Mouse (Mus musculus): ENCODE data around the gene Igfals. TPM values are rescaled to one million over a fixed set of nuclear protein-coding genes. Genes with fewer than 3 reads are reported as not detected.

Igfals gene
- total RNA-seq (2014; fragmentation: Nextera tagmentation) (not detected in 2 replicates), total RNA-seq (2017) (not detected in 2 replicates)

GRCm38 (mm10) chr17:24865776-24866175 is at the start of gene Igfals:
Gene Igfals (plus strand): TSS chr17:24865997.
- ATAC-seq (replicated peaks; ENCODE audit: poor library complexity, severe bottlenecking): no peak

GRCm38 (mm10) chr17:24817503-24817902 is 48.3 kb upstream of the Igfals start:
- no peak for ATAC-seq (replicated peaks; ENCODE audit: poor library complexity, severe bottlenecking)

- no peak for ATAC-seq (replicated peaks; ENCODE audit: poor library complexity, severe bottlenecking)
Observed at GRCm38 (mm10) chr17:24818172-24818571, 47.6 kb upstream of the Igfals start.

GRCm38 (mm10) chr17:24819469-24819868 is 46.3 kb upstream of the Igfals start:
- no peak for ATAC-seq (replicated peaks; ENCODE audit: poor library complexity, severe bottlenecking)

GRCm38 (mm10) chr17:24821351-24822280 is 44.2 kb upstream of the Igfals start:
- no peak for ATAC-seq (replicated peaks; ENCODE audit: poor library complexity, severe bottlenecking)

GRCm38 (mm10) chr17:24839842-24840241 is 26.0 kb upstream of the Igfals start, which contains the start of gene Hagh:
Gene Hagh (plus strand): TSS chr17:24840143.
- ATAC-seq (replicated peaks; ENCODE audit: poor library complexity, severe bottlenecking): no peak

- ATAC-seq (replicated peaks; ENCODE audit: poor library complexity, severe bottlenecking): no peak
Observed at GRCm38 (mm10) chr17:24840341-24840740, 25.5 kb upstream of the Igfals start.

- ATAC-seq (replicated peaks; ENCODE audit: poor library complexity, severe bottlenecking): peak; percentile 56
Observed at GRCm38 (mm10) chr17:24841133-24841532, 24.7 kb upstream of the Igfals start.

- ATAC-seq (replicated peaks; ENCODE audit: poor library complexity, severe bottlenecking): 0 out of 2 replicates have a peak, but pooled peaks have one; percentile 17
Observed at GRCm38 (mm10) chr17:24842631-24843030, 23.2 kb upstream of the Igfals start.

- ATAC-seq (replicated peaks; ENCODE audit: poor library complexity, severe bottlenecking): no peak
Observed at GRCm38 (mm10) chr17:24844525-24844924, 21.3 kb upstream of the Igfals start.

- ATAC-seq (replicated peaks; ENCODE audit: poor library complexity, severe bottlenecking): no peak
Observed at GRCm38 (mm10) chr17:24847386-24847785, 18.4 kb upstream of the Igfals start.

- no peak for ATAC-seq (replicated peaks; ENCODE audit: poor library complexity, severe bottlenecking)
Observed at GRCm38 (mm10) chr17:24848600-24849031, 17.2 kb upstream of the Igfals start.

GRCm38 (mm10) chr17:24849733-24850064 is 16.1 kb upstream of the Igfals start:
- no peak; the same call in 1 of the 2 replicates for ATAC-seq (replicated peaks; ENCODE audit: poor library complexity, severe bottlenecking)

GRCm38 (mm10) chr17:24850065-24850772 is 15.6 kb upstream of the Igfals start, which contains the start of gene Fahd1:
Gene Fahd1 (minus strand): TSS chr17:24850364.
- ATAC-seq (replicated peaks; ENCODE audit: poor library complexity, severe bottlenecking): peak; percentile 90

GRCm38 (mm10) chr17:24850773-24851127 is 15.0 kb upstream of the Igfals start:
- no peak for ATAC-seq (replicated peaks; ENCODE audit: poor library complexity, severe bottlenecking)

- ATAC-seq (replicated peaks; ENCODE audit: poor library complexity, severe bottlenecking): peak; percentile 26; the same call in 1 of the 2 replicates
Observed at GRCm38 (mm10) chr17:24851381-24852125, 14.2 kb upstream of the Igfals start.

- ATAC-seq (replicated peaks; ENCODE audit: poor library complexity, severe bottlenecking): no peak
Observed at GRCm38 (mm10) chr17:24855838-24856464, 9.8 kb upstream of the Igfals start.

- no peak for ATAC-seq (replicated peaks; ENCODE audit: poor library complexity, severe bottlenecking)
Observed at GRCm38 (mm10) chr17:24856589-24856988, 9.2 kb upstream of the Igfals start.

- ATAC-seq (replicated peaks; ENCODE audit: poor library complexity, severe bottlenecking): no peak
Observed at GRCm38 (mm10) chr17:24857831-24858470, 7.8 kb upstream of the Igfals start.
